Mouse (Mus musculus): Measurements from ENCODE around the gene Cradd. TPM values are rescaled to one million over a fixed set of nuclear protein-coding genes. Genes with fewer than 3 reads are reported as not detected.

The Cradd gene
- polyA plus RNA-seq, 1 experiment: 6.2 TPM

Other genes with a start within 250 kb of the Cradd start
- gene Socs2, start 93.0 kb upstream of the Cradd start, polyA plus RNA-seq (2012; ENCODE audit: insufficient read depth, insufficient read length, missing spikeins): 2.5 and 3.4 TPM in 2 replicates
- gene Mrpl42, start 177.8 kb upstream of the Cradd start, polyA plus RNA-seq (2012; ENCODE audit: insufficient read depth, insufficient read length, missing spikeins): 749 and 770 TPM in 2 replicates
- 99.2 and 117 TPM in 2 replicates for gene Ube2n, start 191.0 kb upstream of the Cradd start, polyA plus RNA-seq (2012; ENCODE audit: insufficient read depth, insufficient read length, missing spikeins)
- gene Nudt4, start 240.0 kb upstream of the Cradd start, polyA plus RNA-seq (2012; ENCODE audit: insufficient read depth, insufficient read length, missing spikeins): 168 and 234 TPM in 2 replicates